Mouse (Mus musculus) cortical plate, adult 2 months (tissue): ENCODE results near the gene Cdh12. TPM values are rescaled to one million over a fixed set of nuclear protein-coding genes. Genes with fewer than 3 reads are reported as not detected.

Experiments
- H3K27ac ChIP-seq: fragments of 200-500 bp; 2 replicates; pipeline ENCODE4 v1.5.1; 2012; ENCODE audit warnings: low read length, control low read depth, inconsistent platforms; ENCODE audit not compliant: insufficient read depth
- H3K4me1 ChIP-seq: fragments of 200-500 bp; 2 replicates; pipeline ENCODE4 v1.6.1; 2011; ENCODE audit warnings: low read length; ENCODE audit not compliant: control insufficient read depth, insufficient read depth
- H3K4me3 ChIP-seq: fragments of 200-500 bp; 2 replicates; pipeline ENCODE4 v1.5.1; 2011; ENCODE audit warnings: mild to moderate bottlenecking, low read length, control low read depth; ENCODE audit not compliant: insufficient read depth
- CTCF ChIP-seq: fragments of 200-500 bp; IDR thresholded peaks from 2 replicates; pipeline ENCODE4 v1.5.1; 2011; ENCODE audit warnings: mild to moderate bottlenecking, control low read depth, low read length; ENCODE audit not compliant: insufficient read depth; ENCODE audit errors: extremely low read depth
- POLR2A ChIP-seq: fragments of 200-500 bp; IDR thresholded peaks from 2 replicates; pipeline ENCODE4 v1.6.1; 2011; ENCODE audit warnings: mild to moderate bottlenecking, low read length, control low read depth; ENCODE audit not compliant: insufficient read depth; ENCODE audit errors: extremely low read depth
- polyA plus RNA-seq: library from polyadenylated mRNA; depleted of rRNA; stranded (reverse); fragments of >200 nt; gene quantifications from 2 replicates; pipeline ENCODE4 v1.2.3, GENCODE M21; 2012; rRNA removed

The Cdh12 gene
- polyA plus RNA-seq, 1 experiment = 7.2 TPM

DNA sequence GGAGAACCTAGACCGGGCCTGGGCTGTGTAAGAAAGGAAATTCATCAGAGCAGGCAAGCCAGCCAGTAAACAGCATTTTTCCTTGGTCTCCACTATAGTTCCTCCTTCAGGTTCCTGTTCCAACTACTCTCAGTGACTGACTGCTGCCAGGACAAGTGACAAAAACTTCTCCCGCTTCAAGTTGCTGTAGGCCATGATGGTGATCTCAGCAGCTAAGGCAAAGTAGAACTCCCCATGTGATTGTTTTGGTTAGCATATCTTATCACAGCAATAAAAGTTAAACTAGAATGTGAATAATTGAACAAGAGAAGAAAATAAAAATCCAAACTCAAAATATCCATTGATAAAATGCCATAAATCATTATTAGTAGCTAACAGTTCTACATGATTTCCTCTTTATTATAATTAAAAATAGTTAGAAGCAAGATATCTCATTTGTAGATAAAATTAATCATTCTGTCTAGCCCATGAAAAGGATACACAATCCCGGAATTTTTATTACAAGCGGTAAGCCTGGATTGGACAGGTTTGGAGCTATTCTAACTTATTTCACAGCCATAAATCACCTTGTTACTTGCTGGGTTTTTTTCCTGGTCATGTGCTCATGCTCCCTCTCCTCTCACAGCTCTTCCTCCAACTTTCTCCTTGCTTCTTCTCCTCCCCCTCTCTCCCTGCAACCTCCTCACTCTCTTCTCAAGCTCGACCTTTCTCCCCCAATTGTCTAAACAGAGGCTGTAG, 1117.4 kb downstream of the Cdh12 start:
- no peaks in the 10 kb centered on the region for H3K4me1 ChIP-seq
- TF ChIP-seq POLR2A (no peak), CTCF (no peak)
- H3K4me3 ChIP-seq = no peak overlapping the region
- no peak overlapping the region for H3K27ac ChIP-seq

DNA sequence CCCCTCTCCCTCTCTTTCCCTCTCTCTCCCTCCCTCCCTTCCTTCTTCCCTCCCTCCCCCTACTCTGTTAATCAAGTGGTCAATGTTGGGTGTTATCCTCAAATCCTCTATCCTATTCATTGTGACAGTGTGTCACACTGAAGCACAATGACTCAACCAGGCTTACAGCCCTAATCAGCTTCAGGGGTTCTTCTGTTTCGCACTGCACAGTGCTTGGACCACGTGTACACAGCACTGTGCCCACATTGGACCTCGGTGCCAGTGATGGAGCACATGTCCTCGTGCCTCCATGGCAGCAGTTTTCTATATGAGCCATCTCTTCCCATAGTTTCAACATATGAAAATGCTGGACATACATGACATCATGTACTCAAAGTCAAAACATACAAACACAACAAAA, 1155.4 kb downstream of the Cdh12 start:
- H3K4me1 ChIP-seq = no peaks in the 10 kb centered on the region
- no peak for TF ChIP-seq CTCF
- TF ChIP-seq POLR2A = no peak
- H3K27ac ChIP-seq = no peak overlapping the region
- H3K4me3 ChIP-seq = no peak overlapping the region

Other genes with a start within 250 kb of the Cdh12 start
- gene Acot10, start 217.5 kb downstream of the Cdh12 start, polyA plus RNA-seq = 0.08 TPM in 1 of 2 replicates, not detected in the other